In the genomic region with DNA sequence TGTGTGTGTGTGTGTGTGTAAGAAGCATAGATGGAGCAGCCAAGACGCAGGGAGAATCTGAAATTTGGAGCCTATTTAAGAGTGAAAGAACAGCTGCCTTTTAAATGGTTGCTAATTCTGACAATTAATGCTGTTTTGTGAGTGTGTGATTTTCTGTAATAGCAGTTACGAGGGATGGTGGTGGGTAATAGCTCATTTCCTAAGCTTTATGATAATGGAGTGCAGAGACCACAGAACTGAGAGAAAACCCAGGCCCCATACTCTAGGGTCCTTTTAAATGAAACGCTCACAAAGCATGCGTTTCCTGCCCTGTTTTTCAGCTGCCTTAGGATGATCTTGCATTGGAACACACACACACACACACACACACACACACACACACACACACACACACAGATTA, we compare ENCODE assay signal across 19 mouse cellular contexts.
DNase-seq lines count a peak whose midpoint lies in the region; ATAC-seq lines count a peak whose summit lies in the region.
"Had no signal": no experiment of that assay in that cellular context is flagged by ENCODE, and none has a peak within 500 bp of the region (broad histone marks: within the 10 kb centered on the region; RNA-seq: fewer than 3 reads in every experiment).

No protein-coding gene starts in this region.

- no peak overlapping the region for H3K4me2 ChIP-seq in midbrain, embryonic 12.5 days (replicated peaks)
- 0 out of 2 replicates have a peak overlapping the region, but pooled peaks have one; percentile 3 for H3K4me2 ChIP-seq in forebrain, embryonic 15.5 days (replicated peaks)
- no peak overlapping the region for H3K4me2 ChIP-seq in hindbrain, embryonic 16.5 days (ENCODE audit: low read length)
- H3K4me2 ChIP-seq in neural tube, embryonic 14.5 days (ENCODE audit: low read depth, low read length): no peak overlapping the region
- H3K4me2 ChIP-seq: embryonic facial prominence, embryonic 12.5 days had no signal

- ATAC-seq in midbrain, embryonic 12.5 days (ENCODE audit: low FRiP score, low read depth): peak; percentile 68
- peak; percentile 92 for ATAC-seq in forebrain, embryonic 15.5 days (replicated peaks)
- ATAC-seq in hindbrain, embryonic 16.5 days: peak; percentile 71
- ATAC-seq in neural tube, embryonic 14.5 days (ENCODE audit: low read depth): peak; percentile 87
- ATAC-seq: liver, postnatal 0 days had no signal

- no peaks in the 10 kb centered on the region for H3K27me3 ChIP-seq in midbrain, embryonic 12.5 days
- no peaks in the 10 kb centered on the region for H3K27me3 ChIP-seq in midbrain, embryonic 10.5 days (ENCODE audit: low read depth, poor library complexity, severe bottlenecking)
- no peaks in the 10 kb centered on the region for H3K27me3 ChIP-seq in forebrain, embryonic 15.5 days
- no peaks in the 10 kb centered on the region for H3K27me3 ChIP-seq in hindbrain, embryonic 16.5 days (replicated peaks; ENCODE audit: control insufficient read depth, insufficient read depth, low read length)
- H3K27me3 ChIP-seq in neural tube, embryonic 14.5 days (ENCODE audit: control insufficient read depth, insufficient read depth, low read length): no peaks in the 10 kb centered on the region
- H3K27me3 ChIP-seq: CH12.LX; embryonic facial prominence, embryonic 12.5 days had no signal

- H3K4me3 ChIP-seq in midbrain, embryonic 12.5 days: no peak overlapping the region
- no peak overlapping the region for H3K4me3 ChIP-seq in midbrain, embryonic 10.5 days
- H3K4me3 ChIP-seq in forebrain, embryonic 15.5 days: no peak overlapping the region
- H3K4me3 ChIP-seq in hindbrain, embryonic 16.5 days (ENCODE audit: low read length): no peak overlapping the region
- no peak overlapping the region for H3K4me3 ChIP-seq in neural tube, embryonic 14.5 days (ENCODE audit: low read depth, low read length)
- H3K4me3 ChIP-seq: embryonic facial prominence, embryonic 12.5 days; erythroblast, embryonic 14.5 days; left cerebral cortex, adult 2 months had no signal

- H3K9me3 ChIP-seq in midbrain, embryonic 12.5 days: no peaks in the 10 kb centered on the region
- H3K9me3 ChIP-seq in midbrain, embryonic 10.5 days (replicated peaks): no peaks in the 10 kb centered on the region
- H3K9me3 ChIP-seq in forebrain, embryonic 15.5 days: no peaks in the 10 kb centered on the region
- H3K9me3 ChIP-seq in hindbrain, embryonic 16.5 days (ENCODE audit: control insufficient read depth, low read length): no peaks in the 10 kb centered on the region
- no peaks in the 10 kb centered on the region for H3K9me3 ChIP-seq in neural tube, embryonic 14.5 days (ENCODE audit: control insufficient read depth, low read length)
- H3K9me3 ChIP-seq: embryonic facial prominence, embryonic 12.5 days had no signal

- H3K27ac ChIP-seq in midbrain, embryonic 12.5 days (replicated peaks): peak overlapping the region; percentile 42; the same call in 1 of the 2 replicates
- no peak overlapping the region for H3K27ac ChIP-seq in midbrain, embryonic 10.5 days (replicated peaks)
- peak overlapping the region; percentile 87 for H3K27ac ChIP-seq in forebrain, embryonic 15.5 days (replicated peaks)
- no peak overlapping the region for H3K27ac ChIP-seq in hindbrain, embryonic 16.5 days (ENCODE audit: low read depth, low read length)
- peak overlapping the region; percentile 12; the same call in 1 of the 2 replicates for H3K27ac ChIP-seq in neural tube, embryonic 14.5 days (ENCODE audit: low read depth, low read length)
- H3K27ac ChIP-seq: embryonic facial prominence, embryonic 12.5 days; left cerebral cortex, adult 2 months had no signal

- WGBS in midbrain, embryonic 12.5 days: 33% methylated on average over 4 of the region's 4 CpGs
- 68% methylated on average over 4 of the region's 4 CpGs for WGBS in midbrain, embryonic 10.5 days
- WGBS in forebrain, embryonic 15.5 days: 7% methylated on average over 4 of the region's 4 CpGs
- 19% methylated on average over 4 of the region's 4 CpGs for WGBS in hindbrain, embryonic 16.5 days
- WGBS in neural tube, embryonic 14.5 days: 18% methylated on average over 4 of the region's 4 CpGs

- no peaks in the 10 kb centered on the region for H3K36me3 ChIP-seq in midbrain, embryonic 12.5 days
- H3K36me3 ChIP-seq in midbrain, embryonic 10.5 days: no peaks in the 10 kb centered on the region
- no peaks in the 10 kb centered on the region for H3K36me3 ChIP-seq in forebrain, embryonic 15.5 days
- H3K36me3 ChIP-seq in hindbrain, embryonic 16.5 days (ENCODE audit: control insufficient read depth, insufficient read depth, low read length): no peaks in the 10 kb centered on the region
- H3K36me3 ChIP-seq in neural tube, embryonic 14.5 days (ENCODE audit: control insufficient read depth, insufficient read depth, low read length): no peaks in the 10 kb centered on the region
- H3K36me3 ChIP-seq: embryonic facial prominence, embryonic 12.5 days had no signal

- DNase-seq in midbrain, embryonic 10.5 days (ENCODE audit: low spot score): no peak
- no peak for DNase-seq in layer of hippocampus, postnatal 36 days
- no peak for DNase-seq in spleen, postnatal 4 days (ENCODE audit: low spot score in 2 of 2)
- no peak for DNase-seq in adrenal gland, postnatal 4 days (ENCODE audit: low spot score in 2 of 2)
- DNase-seq: adrenal gland, postnatal 25 days; cerebellum, adult 9-10 months; kidney, adult 11 months; kidney, postnatal 25 days; liver, postnatal 0 days; lung, postnatal 10 days; thymus, postnatal 25 days had no signal

- H3K4me1 ChIP-seq in midbrain, embryonic 12.5 days: peaks cover 17% of the 10 kb centered on the region
- peaks cover 25% of the 10 kb centered on the region for H3K4me1 ChIP-seq in midbrain, embryonic 10.5 days
- peaks cover 31% of the 10 kb centered on the region for H3K4me1 ChIP-seq in forebrain, embryonic 15.5 days
- H3K4me1 ChIP-seq in hindbrain, embryonic 16.5 days (ENCODE audit: control insufficient read depth, insufficient read depth, low read depth, low read length): peaks cover 6% of the 10 kb centered on the region
- peaks cover 4% of the 10 kb centered on the region; the same call in 1 of the 2 replicates for H3K4me1 ChIP-seq in neural tube, embryonic 14.5 days (ENCODE audit: control insufficient read depth, insufficient read depth, low read length)
- H3K4me1 ChIP-seq: embryonic facial prominence, embryonic 12.5 days had no signal

- H3K9ac ChIP-seq in midbrain, embryonic 12.5 days (replicated peaks): no peak overlapping the region
- H3K9ac ChIP-seq in forebrain, embryonic 15.5 days (replicated peaks): no peak overlapping the region
- H3K9ac ChIP-seq in hindbrain, embryonic 16.5 days (ENCODE audit: low read depth, low read length): no peak overlapping the region
- no peak overlapping the region for H3K9ac ChIP-seq in neural tube, embryonic 14.5 days (replicated peaks; ENCODE audit: low read depth, low read length)
- H3K9ac ChIP-seq: embryonic facial prominence, embryonic 12.5 days; liver, postnatal 0 days had no signal

Comparison
In these comparisons a context has a peak if more than half of its experiments do, and no peak if none do; other contexts are left out.
1. H3K27ac ChIP-seq: peak in midbrain, embryonic 12.5 days (single experiment), forebrain, embryonic 15.5 days (single experiment) and neural tube, embryonic 14.5 days (single experiment); none in midbrain, embryonic 10.5 days (single experiment) and hindbrain, embryonic 16.5 days (single experiment).
2. Peak in every context shown above with its lines, with median percentiles within 50 percentile points of each other: ATAC-seq.